Mouse (Mus musculus) ES-Bruce4 (cell line): ENCODE data around the gene Hvcn1. TPM values are rescaled to one million over a fixed set of nuclear protein-coding genes. Genes with fewer than 3 reads are reported as not detected.

Experiments used
- H3K27ac ChIP-seq: 2 replicates; pipeline ENCODE4 v1.5.1; 2012; ENCODE audit warnings: low read length, inconsistent platforms; ENCODE audit not compliant: insufficient read depth
- H3K27me3 ChIP-seq: 2 replicates; pipeline ENCODE4 v1.6.1; 2012; ENCODE audit warnings: mild to moderate bottlenecking, low read length, inconsistent platforms; ENCODE audit not compliant: control insufficient read depth, poor library complexity, insufficient read depth, severe bottlenecking
- H3K36me3 ChIP-seq: 2 replicates; pipeline ENCODE4 v1.6.1; 2012; ENCODE audit warnings: inconsistent platforms, mild to moderate bottlenecking, low read length, moderate library complexity; ENCODE audit not compliant: control insufficient read depth, poor library complexity, insufficient read depth, severe bottlenecking
- H3K4me1 ChIP-seq: one replicate; pipeline ENCODE4 v1.8.1; 2011; ENCODE audit warnings: low read length; ENCODE audit not compliant: control insufficient read depth, insufficient read depth
- H3K4me3 ChIP-seq: 2 replicates; pipeline ENCODE4 v1.5.1; 2011; ENCODE audit warnings: low read depth, mild to moderate bottlenecking, low read length
- H3K9ac ChIP-seq: 2 replicates; pipeline ENCODE4 v1.6.1; 2012; ENCODE audit warnings: low read depth, mild to moderate bottlenecking, inconsistent platforms; ENCODE audit not compliant: poor library complexity, severe bottlenecking
- H3K9me3 ChIP-seq: replicated peaks from 2 replicates; pipeline ENCODE4 v1.6.1; 2012; ENCODE audit warnings: mild to moderate bottlenecking, low read length, inconsistent platforms; ENCODE audit not compliant: control insufficient read depth, poor library complexity, insufficient read depth, severe bottlenecking
- CTCF ChIP-seq: IDR thresholded peaks from one replicate; pipeline ENCODE4 v1.8.1; 2011; ENCODE audit warnings: low read depth, low read length
- EP300 ChIP-seq: IDR thresholded peaks from 2 replicates; pipeline ENCODE4 v1.6.1; 2011; ENCODE audit warnings: low read depth, low read length; ENCODE audit not compliant: insufficient read depth
- POLR2A ChIP-seq: IDR thresholded peaks from one replicate; pipeline ENCODE4 v1.8.1; 2011; ENCODE audit warnings: low read length; ENCODE audit not compliant: insufficient read depth
- polyA plus RNA-seq: library from polyadenylated mRNA; stranded (reverse); fragments of >200 nt; gene quantifications from 2 replicates; pipeline ENCODE4 v1.2.4, GENCODE M21; 2011; ENCODE audit warnings: low read depth; ENCODE audit not compliant: missing spikeins, insufficient read depth, insufficient read length

Hvcn1 gene
- polyA plus RNA-seq, 1 experiment = 10.6 TPM

DNA sequence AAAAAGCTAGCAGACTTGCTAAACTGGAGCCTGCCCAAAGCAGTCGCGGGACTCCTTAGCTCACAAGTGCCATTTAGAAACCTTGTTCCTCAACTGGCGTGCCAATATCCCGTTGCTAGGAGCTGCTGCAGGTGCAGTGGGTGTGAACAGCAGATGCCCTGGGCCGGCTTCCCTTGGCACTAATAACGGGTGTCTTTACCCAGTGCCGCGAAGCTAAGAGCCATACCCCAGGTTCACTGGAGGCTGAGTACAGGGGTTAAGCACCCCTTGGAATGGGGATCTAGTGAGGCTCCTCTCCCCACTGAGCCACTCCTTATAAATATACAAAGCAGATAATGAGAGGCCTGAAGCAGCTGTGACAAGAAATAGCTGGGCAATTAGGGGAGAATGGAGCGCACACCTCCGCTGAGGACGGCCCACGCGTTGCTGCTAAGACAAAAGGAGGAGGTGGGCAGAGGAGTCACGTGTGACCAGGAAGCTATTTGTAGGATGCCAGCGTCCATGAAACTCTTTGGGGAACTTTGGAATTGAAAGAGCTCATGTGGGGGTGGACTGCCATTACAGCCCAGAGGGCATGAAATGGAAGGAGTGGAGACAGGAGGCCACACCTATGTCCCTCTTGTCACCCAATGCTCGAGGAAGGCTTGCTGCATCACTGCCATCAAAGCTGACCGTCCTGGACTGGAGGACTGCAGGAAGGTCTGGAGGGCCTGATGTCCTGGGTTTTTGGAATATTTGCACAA lies 37.3 kb downstream of the Hvcn1 start:
- Histone ChIP-seq H3K36me3 (no peaks in the 10 kb centered on the region), H3K4me3 (no peak overlapping the region), H3K27ac (no peak overlapping the region), H3K27me3 (no peaks in the 10 kb centered on the region), H3K9ac (no peak overlapping the region), H3K4me1 (no peaks in the 10 kb centered on the region), H3K9me3 (no peaks in the 10 kb centered on the region)
- TF ChIP-seq CTCF (no peak), EP300 (no peak), POLR2A (no peak)

DNA sequence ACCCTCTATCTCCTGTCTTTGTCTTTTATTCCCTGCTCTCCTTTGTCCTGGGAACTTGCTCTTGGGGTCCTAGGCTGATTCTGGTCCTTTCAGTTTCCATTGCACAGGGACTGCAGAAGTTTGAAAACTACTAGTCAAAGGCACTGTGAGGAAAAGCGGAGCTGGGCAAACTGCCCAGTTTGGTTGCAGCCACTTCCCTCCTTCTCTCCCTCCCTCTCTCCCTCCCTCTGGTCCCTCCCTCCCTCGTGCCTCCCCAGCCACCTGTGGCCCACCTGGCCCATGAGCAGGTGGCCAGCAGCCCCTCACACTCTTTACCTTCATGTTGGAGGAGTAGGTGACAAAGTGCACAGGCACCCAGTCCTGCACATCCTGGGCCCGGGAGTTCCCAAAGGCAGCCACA lies 38.6 kb downstream of the Hvcn1 start:
- no peaks in the 10 kb centered on the region for H3K36me3 ChIP-seq

DNA sequence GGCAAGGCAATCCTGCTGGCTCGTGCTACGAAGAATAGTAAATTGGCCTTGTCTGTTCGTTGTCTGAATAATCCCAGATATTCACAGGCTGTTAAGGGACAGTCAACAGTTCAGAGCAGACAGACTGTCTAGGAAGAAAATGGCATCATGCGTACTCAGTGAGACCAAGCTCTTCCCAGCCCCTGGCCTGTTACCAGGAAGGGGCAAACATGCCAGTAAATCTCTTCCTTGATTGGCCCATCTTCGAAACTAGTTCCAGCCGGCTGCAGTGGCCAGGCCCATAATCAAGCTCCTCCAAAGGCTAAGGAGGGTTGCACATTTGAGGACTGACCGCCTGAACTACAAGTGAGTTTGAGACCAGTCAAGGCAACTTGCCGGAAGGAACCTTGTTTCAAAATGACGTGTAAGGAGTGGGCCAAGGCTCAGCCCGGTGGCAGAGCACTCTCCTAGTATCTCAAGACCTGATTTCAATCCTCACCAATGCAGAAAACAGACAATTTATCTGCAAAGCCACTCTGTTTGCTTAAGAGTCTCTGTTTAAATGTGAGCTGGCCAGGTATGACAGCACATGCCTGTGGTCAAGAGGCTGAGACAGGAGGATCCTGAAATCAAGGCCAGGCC lies 40.1 kb downstream of the Hvcn1 start:
- TF ChIP-seq POLR2A = no peak
- no peak for TF ChIP-seq CTCF
- TF ChIP-seq EP300 = no peak

More for the DNA sequence above, 38.6 kb downstream of the Hvcn1 start:
- H3K4me1 ChIP-seq = no peaks in the 10 kb centered on the region
- TF ChIP-seq EP300 (no peak), POLR2A (no peak), CTCF (no peak)
- no peaks in the 10 kb centered on the region for H3K9me3 ChIP-seq
- no peaks in the 10 kb centered on the region for H3K27me3 ChIP-seq
- no peak overlapping the region for H3K27ac ChIP-seq
- H3K4me3 ChIP-seq = no peak overlapping the region
- no peak overlapping the region for H3K9ac ChIP-seq

DNA sequence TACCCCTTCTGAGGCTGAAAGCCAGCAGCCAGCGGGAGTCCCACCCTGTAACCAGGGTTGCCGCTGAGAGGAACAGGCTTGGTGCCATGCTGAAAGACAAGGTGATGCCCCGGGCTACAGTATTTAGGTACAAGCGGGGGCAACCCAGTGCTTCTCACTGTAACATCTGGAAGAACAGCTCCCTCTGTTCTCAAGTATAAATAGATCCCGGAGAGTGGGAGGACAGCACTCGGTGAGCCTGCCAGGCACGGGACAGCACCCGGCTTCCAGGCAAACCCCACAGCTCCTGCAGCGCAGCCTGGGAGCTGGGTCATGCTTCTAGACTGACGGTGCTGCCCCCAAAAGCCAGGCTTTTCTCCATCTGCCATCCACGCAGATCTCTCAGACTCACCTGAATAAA lies 40.9 kb downstream of the Hvcn1 start:
- no peaks in the 10 kb centered on the region for H3K9me3 ChIP-seq
- no peaks in the 10 kb centered on the region for H3K36me3 ChIP-seq

More for the DNA sequence above, 40.1 kb downstream of the Hvcn1 start:
- no peaks in the 10 kb centered on the region for H3K4me1 ChIP-seq
- no peak overlapping the region for H3K27ac ChIP-seq
- H3K9ac ChIP-seq = no peak overlapping the region
- no peaks in the 10 kb centered on the region for H3K9me3 ChIP-seq
- no peaks in the 10 kb centered on the region for H3K36me3 ChIP-seq
- H3K4me3 ChIP-seq = no peak overlapping the region
- no peaks in the 10 kb centered on the region for H3K27me3 ChIP-seq

DNA sequence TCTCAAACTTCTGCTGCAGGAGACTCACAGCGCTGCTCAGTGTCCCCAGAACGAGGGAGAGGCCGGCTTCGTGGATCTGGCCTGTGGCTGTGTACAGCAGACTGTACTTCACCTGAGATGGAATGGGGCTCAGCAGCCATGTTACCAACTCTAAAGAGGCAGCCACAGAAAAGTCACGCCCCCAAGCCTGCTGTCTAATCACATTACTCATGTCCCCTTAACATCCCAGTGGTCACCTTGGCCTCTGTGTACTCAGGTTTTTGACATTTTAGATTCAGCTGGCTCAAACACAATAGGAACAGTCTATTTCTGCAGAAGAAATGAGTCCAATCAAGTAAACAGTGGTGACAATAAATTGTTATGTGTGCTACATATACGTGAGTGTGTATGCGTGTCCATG lies 41.3 kb downstream of the Hvcn1 start:
- TF ChIP-seq POLR2A (no peak), CTCF (no peak), EP300 (no peak)
- H3K36me3 ChIP-seq = no peaks in the 10 kb centered on the region
- no peak overlapping the region for H3K9ac ChIP-seq
- H3K9me3 ChIP-seq = no peaks in the 10 kb centered on the region
- H3K4me1 ChIP-seq = no peaks in the 10 kb centered on the region
- H3K4me3 ChIP-seq = no peak overlapping the region
- no peaks in the 10 kb centered on the region for H3K27me3 ChIP-seq
- H3K27ac ChIP-seq = no peak overlapping the region

More for the DNA sequence above, 40.9 kb downstream of the Hvcn1 start:
- H3K27ac ChIP-seq = no peak overlapping the region
- no peaks in the 10 kb centered on the region for H3K4me1 ChIP-seq
- H3K9ac ChIP-seq = no peak overlapping the region
- H3K4me3 ChIP-seq = no peak overlapping the region
- TF ChIP-seq EP300 (no peak), POLR2A (no peak), CTCF (no peak)
- no peaks in the 10 kb centered on the region for H3K27me3 ChIP-seq

DNA sequence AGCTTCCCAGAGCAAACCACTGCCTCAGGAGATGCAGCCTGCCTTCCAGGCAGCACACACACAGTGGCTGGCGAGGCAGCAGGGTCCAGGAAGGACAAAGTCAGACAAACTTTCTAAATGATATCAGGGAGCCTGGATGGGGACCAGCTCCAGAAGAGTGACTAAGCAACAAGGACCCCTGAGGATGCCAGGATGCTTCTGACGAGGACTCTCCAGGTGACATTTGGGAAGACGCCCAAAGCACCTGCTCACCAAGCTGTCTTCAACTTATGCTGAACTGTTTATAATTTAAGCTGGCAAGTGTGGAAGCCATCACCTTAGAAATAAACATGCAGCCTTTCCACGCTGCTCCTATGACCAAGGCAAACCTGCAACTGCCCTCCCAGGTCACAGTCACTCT lies 42.7 kb downstream of the Hvcn1 start:
- no peak overlapping the region for H3K27ac ChIP-seq

More for the DNA sequence above, 42.7 kb downstream of the Hvcn1 start:
- TF ChIP-seq EP300 = no peak
- no peak for TF ChIP-seq POLR2A
- no peak for TF ChIP-seq CTCF
- no peaks in the 10 kb centered on the region for H3K27me3 ChIP-seq
- H3K9ac ChIP-seq = no peak overlapping the region
- no peaks in the 10 kb centered on the region for H3K9me3 ChIP-seq
- H3K4me3 ChIP-seq = no peak overlapping the region
- H3K36me3 ChIP-seq = no peaks in the 10 kb centered on the region
- no peaks in the 10 kb centered on the region for H3K4me1 ChIP-seq
